Mouse (Mus musculus) urinary bladder, adult 2 months (tissue): ENCODE measurements around the gene Wfdc8. TPM values are rescaled to one million over a fixed set of nuclear protein-coding genes. Genes with fewer than 3 reads are reported as not detected.
"Not testable (repeated sequence)": the region's sequence is repeated elsewhere in the genome, so short reads cannot be mapped to it uniquely, and the experiment has no call there.

Experiments used
- DNase-seq: peaks from one replicate; pipeline ENCODE4 v3.0.0; 2022; ENCODE audit warnings: low spot score
- polyA plus RNA-seq: library from polyadenylated mRNA; depleted of rRNA; stranded (reverse); fragments of >200 nt; gene quantifications from 2 replicates; pipeline ENCODE4 v1.2.3, GENCODE M21; 2012; rRNA removed

Wfdc8 gene
- polyA plus RNA-seq = not detected in 2 replicates

- DNase-seq = not testable (repeated sequence)
Observed at GRCm38 (mm10) chr2:164613471-164613870, at the start of gene Wfdc8, which contains the start of gene Wfdc6b. Gene Wfdc8, minus strand, starts transcription at chr2:164613626. Gene Wfdc6b, plus strand, starts transcription at chr2:164613522.

- no peak for DNase-seq
Observed at GRCm38 (mm10) chr2:164656483-164656882, 43.1 kb upstream of the Wfdc8 start, which contains the start of gene Wfdc9. Gene Wfdc9, minus strand, starts transcription at chr2:164656583.

- no peak for DNase-seq
Observed at GRCm38 (mm10) chr2:164655858-164656257, 42.4 kb upstream of the Wfdc8 start, which contains the start of gene Wfdc10. Gene Wfdc10, plus strand, starts transcription at chr2:164656046.

GRCm38 (mm10) chr2:164641881-164642673 lies 28.7 kb upstream of the Wfdc8 start:
- no peak for DNase-seq

GRCm38 (mm10) chr2:164641129-164641528 lies 27.7 kb upstream of the Wfdc8 start:
- no peak for DNase-seq

- no peak for DNase-seq
Observed at GRCm38 (mm10) chr2:164638696-164639095, 25.3 kb upstream of the Wfdc8 start, which contains the start of gene Wfdc16. Gene Wfdc16, minus strand, starts transcription at chr2:164638796.

GRCm38 (mm10) chr2:164635266-164635665 lies 21.8 kb upstream of the Wfdc8 start:
- no peak for DNase-seq

- DNase-seq = no peak
Observed at GRCm38 (mm10) chr2:164621775-164622174, 8.3 kb upstream of the Wfdc8 start.

- no peak for DNase-seq
Observed at GRCm38 (mm10) chr2:164619050-164619449, 5.6 kb upstream of the Wfdc8 start.

GRCm38 (mm10) chr2:164615386-164615785 lies 2.0 kb upstream of the Wfdc8 start:
- no peak for DNase-seq

- DNase-seq = no peak
Observed at GRCm38 (mm10) chr2:164608781-164609180, 4.6 kb downstream of the Wfdc8 start.

GRCm38 (mm10) chr2:164604411-164604810 lies 9.0 kb downstream of the Wfdc8 start:
- no peak for DNase-seq

- no peak for DNase-seq
Observed at GRCm38 (mm10) chr2:164603482-164603881, 9.9 kb downstream of the Wfdc8 start.

GRCm38 (mm10) chr2:164600179-164600578 lies 13.2 kb downstream of the Wfdc8 start:
- no peak for DNase-seq

- no peak for DNase-seq
Observed at GRCm38 (mm10) chr2:164593494-164593893, 19.9 kb downstream of the Wfdc8 start, which contains the start of gene Eppin. Gene Eppin, minus strand, starts transcription at chr2:164593594.

- DNase-seq = no peak
Observed at GRCm38 (mm10) chr2:164592014-164592413, 21.4 kb downstream of the Wfdc8 start.

- not testable (repeated sequence) for DNase-seq
Observed at GRCm38 (mm10) chr2:164585025-164585725, 28.3 kb downstream of the Wfdc8 start, which contains the start of gene Wfdc6a. Gene Wfdc6a, minus strand, starts transcription at chr2:164585447.

- DNase-seq = not testable (repeated sequence)
Observed at GRCm38 (mm10) chr2:164573359-164573758, 40.1 kb downstream of the Wfdc8 start, which contains the start of gene Spint3. Gene Spint3, minus strand, starts transcription at chr2:164573459.

GRCm38 (mm10) chr2:164567460-164567859 lies 46.0 kb downstream of the Wfdc8 start:
- DNase-seq = no peak

- DNase-seq = no peak
Observed at GRCm38 (mm10) chr2:164566997-164567396, 46.4 kb downstream of the Wfdc8 start.

- DNase-seq = no peak
Observed at GRCm38 (mm10) chr2:164564346-164564745, 49.1 kb downstream of the Wfdc8 start.

- peak; percentile 47 for DNase-seq
Observed at GRCm38 (mm10) chr2:164563339-164564038, 49.9 kb downstream of the Wfdc8 start.
